Mouse (Mus musculus): ENCODE results near the gene Calcb. TPM values are rescaled to one million over a fixed set of nuclear protein-coding genes. Genes with fewer than 3 reads are reported as not detected.

Gene Calcb
- polyA plus RNA-seq (2012) = not detected in 2 replicates

GRCm38 (mm10) chr7:114718300-114718699 is at the start of gene Calcb:
Gene Calcb, plus strand, starts transcription at chr7:114718643.

GRCm38 (mm10) chr7:114743022-114743780 is 24.8 kb downstream of the Calcb start, which contains the start of gene Insc:
Gene Insc, plus strand, starts transcription at chr7:114743694.

Other genes starting within 250 kb of the Calcb start
- gene Cyp2r1, start 155.7 kb upstream of the Calcb start, polyA plus RNA-seq (2012) = 1.8 and 2.6 TPM in 2 replicates
- gene Calca, start 82.3 kb upstream of the Calcb start, polyA plus RNA-seq (2012) = 0.47 TPM in 1 of 2 replicates, not detected in the other
- not detected in 2 replicates for gene Insc, start 25.1 kb downstream of the Calcb start, polyA plus RNA-seq (2012)

All from megakaryocyte-erythroid progenitor cell, adult 5 weeks (primary cell).